Mouse (Mus musculus) hindbrain, postnatal 0 days (tissue): ENCODE results near the gene Epb41l2. TPM values are rescaled to one million over a fixed set of nuclear protein-coding genes. Genes with fewer than 3 reads are reported as not detected.

Source experiments
- ATAC-seq: fragments of 200-750 bp; cut with Nextera tagmentation; 2 replicates; pipeline ENCODE4 v1.8.0; 2017; ENCODE audit warnings: mild to moderate bottlenecking, moderate TSS enrichment, moderate library complexity
- DNase-seq: peaks from one replicate; pipeline ENCODE4 v3.0.0-alpha.2; 2015; ENCODE audit warnings: low spot score
- H3K27ac ChIP-seq: fragments of 300-500 bp; sonication (generic); 2 replicates; pipeline ENCODE4 v1.5.1; 2014; ENCODE audit warnings: mild to moderate bottlenecking
- H3K27me3 ChIP-seq: fragments of 300-500 bp; sonication (generic); 2 replicates; pipeline ENCODE4 v1.6.1; 2014; ENCODE audit warnings: low read length, mixed read lengths; ENCODE audit not compliant: insufficient read depth
- H3K36me3 ChIP-seq: fragments of 300-500 bp; sonication (generic); 2 replicates; pipeline ENCODE4 v1.6.1; 2014; ENCODE audit warnings: low read length, mixed read lengths; ENCODE audit not compliant: insufficient read depth
- H3K4me1 ChIP-seq: fragments of 300-500 bp; sonication (generic); 2 replicates; pipeline ENCODE4 v1.6.1; 2014; ENCODE audit warnings: antibody characterized with exemption, low read length, mixed read lengths; ENCODE audit not compliant: insufficient read depth
- H3K4me2 ChIP-seq: fragments of 300-500 bp; sonication (generic); 2 replicates; pipeline ENCODE4 v1.6.1; 2014; ENCODE audit warnings: low read depth, mild to moderate bottlenecking, low read length, moderate library complexity, mixed read lengths
- H3K4me3 ChIP-seq: fragments of 300-500 bp; sonication (generic); 2 replicates; pipeline ENCODE4 v1.5.1; 2014; ENCODE audit warnings: low read length
- H3K9ac ChIP-seq: fragments of 300-500 bp; sonication (generic); replicated peaks from 2 replicates; pipeline ENCODE4 v1.6.1; 2014; ENCODE audit warnings: mild to moderate bottlenecking, low read length, moderate library complexity, mixed read lengths
- H3K9me3 ChIP-seq: fragments of 300-500 bp; sonication (generic); 2 replicates; pipeline ENCODE4 v1.6.1; 2016; ENCODE audit warnings: low read length, mixed read lengths
- CTCF ChIP-seq: IDR thresholded peaks from 2 replicates; pipeline ENCODE4 v1.5.1; 2016; ENCODE audit warnings: antibody characterized with exemption, control low read depth, low read depth
- WGBS: fragments of 180-500 bp; shearing (Covaris S2); extraction: QIAGEN DNeasy Blood & Tissue Kit; methylation state at CpG from one replicate; pipeline ENCODE4 v1.1.7; 2014; 5-methylcytosine and 5-hydroxymethylcytosine counted together
- polyA plus RNA-seq: library from polyadenylated mRNA; unstranded; fragments of >200 nt; fragmentation: Nextera tagmentation; extraction: Ambion mirVana; gene quantifications from 2 replicates; pipeline ENCODE4 v1.2.1, GENCODE M21; 2015
- total RNA-seq: library from RNA; depleted of rRNA; stranded (reverse); fragments of >200 nt; gene quantifications from 2 replicates; pipeline ENCODE4 v1.2.3, GENCODE M21; 2014

Gene Epb41l2
- total and polyA plus RNA-seq, 2 experiments from 2014 or later: 26.0 to 49.6 TPM

DNA sequence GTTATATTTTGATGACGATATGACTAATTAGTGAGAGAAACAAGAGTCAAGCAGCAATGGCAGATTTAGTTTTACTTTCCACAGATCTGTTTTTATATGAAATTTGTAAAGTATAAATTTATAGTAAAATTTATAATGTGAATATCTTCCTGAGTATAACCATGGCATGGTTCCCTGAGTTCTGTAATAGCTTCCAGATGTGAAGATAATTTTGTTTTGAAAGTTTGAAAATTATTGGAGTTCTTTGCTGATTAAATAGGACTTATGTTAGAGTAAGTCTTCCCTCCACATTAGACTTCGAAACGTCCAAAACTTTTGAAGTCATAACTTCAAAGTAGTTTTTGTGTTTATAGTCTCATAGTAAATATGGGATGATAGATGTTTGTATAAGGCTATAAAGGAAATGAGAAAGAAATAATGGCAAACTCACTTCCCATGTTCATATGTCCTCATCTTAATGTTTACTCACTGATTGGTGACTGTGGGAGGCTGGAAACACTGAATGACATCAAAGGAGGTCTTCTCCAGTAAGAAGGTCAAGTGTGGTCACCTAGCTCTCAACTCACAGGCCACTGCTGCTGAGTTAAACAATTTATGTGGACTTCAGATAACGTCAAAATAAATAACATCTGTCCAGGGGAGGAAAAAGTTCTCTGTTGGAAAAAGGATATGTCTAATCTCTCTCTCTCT is 26.1 kb upstream of the Epb41l2 start:
- Histone ChIP-seq H3K9ac (no peak overlapping the region), H3K4me3 (no peak overlapping the region), H3K9me3 (no peaks in the 10 kb centered on the region), H3K36me3 (no peaks in the 10 kb centered on the region), H3K4me2 (no peak overlapping the region), H3K27me3 (no peaks in the 10 kb centered on the region), H3K27ac (no peak overlapping the region), H3K4me1 (no peaks in the 10 kb centered on the region)
- ATAC-seq: no peak
- WGBS: 78% methylated on average over 4 of the region's 4 CpGs
- no peak for DNase-seq
- TF ChIP-seq CTCF: no peak

DNA sequence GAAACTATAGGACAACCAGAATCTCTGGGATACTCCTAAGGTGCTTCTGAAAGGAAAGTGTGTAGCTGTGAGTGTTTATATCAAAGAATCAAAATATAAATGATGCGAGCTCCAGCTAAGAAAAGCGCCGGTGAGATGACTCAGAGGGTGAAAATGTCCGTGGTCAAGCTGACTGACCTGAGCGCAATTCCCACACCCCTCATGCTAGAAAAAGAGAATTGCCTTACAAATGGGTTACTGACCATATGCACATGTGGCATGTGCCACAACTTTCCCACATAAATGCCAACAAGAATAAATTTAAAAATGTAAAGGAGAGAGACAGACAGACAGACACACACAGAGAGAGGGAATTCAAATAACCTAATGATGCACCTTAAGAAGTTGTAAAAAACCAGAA is 18.9 kb upstream of the Epb41l2 start:
- DNase-seq (no peak), ATAC-seq (no peak)
- no peak overlapping the region for H3K27ac ChIP-seq
- H3K4me3 ChIP-seq: no peak overlapping the region
- 96% methylated on average over 5 of the region's 5 CpGs for WGBS
- no peaks in the 10 kb centered on the region for H3K36me3 ChIP-seq
- TF ChIP-seq CTCF: no peak
- no peak overlapping the region for H3K9ac ChIP-seq
- H3K4me2 ChIP-seq: no peak overlapping the region
- no peaks in the 10 kb centered on the region for H3K9me3 ChIP-seq
- H3K4me1 ChIP-seq: no peaks in the 10 kb centered on the region
- H3K27me3 ChIP-seq: no peaks in the 10 kb centered on the region

DNA sequence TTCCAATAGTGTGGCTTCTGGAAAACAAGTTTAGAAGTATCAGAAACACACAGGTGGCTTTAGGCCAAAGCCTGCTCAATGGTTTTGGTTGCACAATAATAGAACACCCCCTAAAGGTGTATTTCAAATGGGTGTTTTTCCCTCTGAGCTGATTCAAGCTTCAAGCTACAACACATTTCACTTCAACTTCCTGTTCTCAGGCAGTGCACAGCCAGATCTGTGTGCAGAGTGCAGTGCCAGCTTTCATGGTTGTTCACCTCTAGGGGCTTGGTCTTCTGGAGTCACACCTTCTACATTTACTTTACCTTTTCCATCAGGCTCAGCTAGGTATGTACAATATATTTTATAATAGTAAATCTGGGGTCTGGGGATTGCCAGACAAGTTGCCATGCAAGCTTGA is 16.8 kb upstream of the Epb41l2 start:
- Histone ChIP-seq H3K4me2 (no peak overlapping the region), H3K9me3 (no peaks in the 10 kb centered on the region), H3K4me3 (no peak overlapping the region), H3K4me1 (no peaks in the 10 kb centered on the region), H3K27ac (no peak overlapping the region), H3K27me3 (no peaks in the 10 kb centered on the region), H3K9ac (no peak overlapping the region), H3K36me3 (no peaks in the 10 kb centered on the region)
- no peak for ATAC-seq
- no peak for DNase-seq
- TF ChIP-seq CTCF: no peak

DNA sequence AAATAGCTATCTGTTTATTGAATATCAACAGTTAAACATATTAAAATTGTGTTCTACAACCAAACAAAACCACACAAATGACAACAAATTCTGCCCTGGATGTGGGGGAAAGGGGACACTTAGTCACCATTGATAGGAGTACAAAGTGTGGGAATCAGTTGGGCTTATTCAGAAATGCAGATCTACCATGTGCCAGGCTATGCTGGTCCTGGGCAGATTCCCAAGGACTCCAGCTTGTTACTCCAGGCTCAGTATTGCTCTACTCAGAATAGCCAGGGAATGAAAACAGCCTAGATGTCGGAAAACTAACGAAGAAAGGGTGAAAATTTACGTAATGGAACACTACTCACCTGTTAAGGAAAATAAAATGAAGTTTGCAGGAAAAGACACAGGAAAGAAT is 5.7 kb upstream of the Epb41l2 start:
- TF ChIP-seq CTCF: no peak
- no peaks in the 10 kb centered on the region for H3K27me3 ChIP-seq
- no peaks in the 10 kb centered on the region for H3K36me3 ChIP-seq
- DNase-seq: no peak
- no peak overlapping the region for H3K4me3 ChIP-seq
- H3K4me1 ChIP-seq: no peaks in the 10 kb centered on the region
- ATAC-seq: no peak
- 95% methylated on average over 3 of the region's 3 CpGs for WGBS
- no peak overlapping the region for H3K9ac ChIP-seq
- no peak overlapping the region for H3K27ac ChIP-seq
- H3K9me3 ChIP-seq: no peaks in the 10 kb centered on the region
- H3K4me2 ChIP-seq: no peak overlapping the region

DNA sequence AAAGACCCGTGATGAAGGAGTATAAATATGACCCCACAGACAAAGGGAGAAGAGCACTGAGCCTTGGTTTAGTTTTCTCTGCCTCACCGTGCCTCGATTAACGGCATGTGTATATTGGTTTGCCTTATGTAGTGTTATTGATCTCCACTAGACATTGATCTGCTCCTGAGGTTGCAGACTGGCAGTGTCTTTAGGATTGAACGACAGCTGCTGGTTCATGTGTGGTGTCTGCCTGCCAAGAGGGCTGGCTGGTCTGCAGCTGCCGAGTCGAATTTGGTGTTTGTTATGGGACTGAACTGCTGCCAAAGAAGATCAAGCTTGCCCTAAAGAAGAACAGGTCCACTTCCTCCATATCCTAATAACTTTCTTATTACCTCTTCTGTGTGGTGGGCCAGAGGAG is 5.2 kb upstream of the Epb41l2 start:
- 80% methylated on average over 7 of the region's 7 CpGs for WGBS
- DNase-seq: no peak
- H3K9me3 ChIP-seq: no peaks in the 10 kb centered on the region
- no peak overlapping the region for H3K4me3 ChIP-seq
- no peaks in the 10 kb centered on the region for H3K36me3 ChIP-seq
- H3K4me1 ChIP-seq: no peaks in the 10 kb centered on the region
- ATAC-seq: no peak
- H3K27me3 ChIP-seq: no peaks in the 10 kb centered on the region
- no peak for TF ChIP-seq CTCF
- no peak overlapping the region for H3K27ac ChIP-seq
- no peak overlapping the region for H3K9ac ChIP-seq
- H3K4me2 ChIP-seq: no peak overlapping the region

DNA sequence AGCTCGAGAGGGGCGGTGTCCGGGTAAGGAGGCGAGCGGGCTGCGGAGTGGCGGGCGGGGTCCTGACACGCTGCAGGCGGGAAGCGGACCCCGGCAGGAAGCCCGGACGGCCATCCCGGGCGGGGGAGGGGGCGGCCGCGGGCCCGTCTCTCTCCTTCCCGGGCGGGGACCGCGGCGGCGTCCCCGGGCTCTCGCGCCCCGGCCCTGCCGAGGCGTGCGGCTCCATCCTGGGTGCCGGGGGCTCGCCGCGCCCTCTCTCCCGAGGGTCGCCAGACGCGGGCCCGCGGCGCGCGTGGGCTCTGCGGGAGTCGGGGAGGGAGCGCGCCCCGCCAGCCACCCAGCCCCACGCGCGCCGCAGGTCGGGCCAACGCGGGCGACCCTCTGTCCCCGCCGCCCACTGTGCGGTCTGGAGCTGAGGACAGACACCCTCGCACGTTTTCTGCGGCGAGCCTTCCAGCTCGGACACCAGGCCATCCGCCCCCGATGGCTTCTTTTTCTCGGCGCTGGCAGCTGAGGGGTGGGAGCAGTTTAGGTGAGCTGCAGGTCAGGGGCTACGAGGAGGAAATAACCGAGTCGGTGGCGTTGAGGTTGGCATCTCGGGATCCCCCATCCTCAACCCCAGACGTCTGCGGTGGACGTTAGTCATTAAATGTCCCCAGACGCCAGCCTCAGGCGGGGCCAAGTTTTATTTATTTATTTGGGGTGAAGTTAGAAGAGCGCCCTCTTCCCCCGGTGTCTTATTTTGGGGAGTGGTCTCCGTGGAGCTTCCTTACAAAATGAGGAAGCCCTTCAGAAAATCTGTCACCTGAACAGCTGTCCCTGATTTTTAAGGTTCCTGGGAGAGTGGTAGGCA is 587 bp downstream of the Epb41l2 start:
- Histone ChIP-seq H3K4me3 (peak overlapping the region; percentile 85), H3K4me1 (no peaks in the 10 kb centered on the region), H3K36me3 (no peaks in the 10 kb centered on the region), H3K9ac (peak overlapping the region; percentile 74), H3K9me3 (no peaks in the 10 kb centered on the region), H3K27me3 (no peaks in the 10 kb centered on the region), H3K4me2 (peak overlapping the region; percentile 75), H3K27ac (peak overlapping the region; percentile 65)
- DNase-seq (peak; percentile 38), ATAC-seq (peak; percentile 63)
- WGBS: under 1% methylated on average over 70 of the region's 84 CpGs
- TF ChIP-seq CTCF: 0 out of 2 replicates have a peak, but pooled peaks have one; percentile 20

DNA sequence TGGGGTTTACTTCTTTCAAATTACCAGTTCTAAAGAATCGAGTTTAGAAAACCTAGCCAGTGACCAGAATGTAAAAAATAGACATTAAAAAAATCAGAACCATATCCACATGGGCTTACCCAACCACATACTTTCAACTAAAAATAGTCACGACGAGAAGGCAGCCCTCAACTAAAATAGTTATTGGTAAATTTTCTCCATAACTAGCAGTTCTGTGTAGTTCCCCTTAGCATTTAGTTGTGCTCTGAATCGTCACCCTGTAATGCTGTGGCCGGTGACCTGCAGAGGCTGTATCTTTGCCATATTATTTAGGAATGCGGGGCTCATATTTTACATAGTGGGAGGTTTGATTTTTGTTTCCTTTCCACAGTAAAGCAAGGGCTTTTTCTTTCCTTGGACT is 2.6 kb downstream of the Epb41l2 start:
- Histone ChIP-seq H3K27ac (no peak overlapping the region), H3K4me1 (no peaks in the 10 kb centered on the region), H3K36me3 (no peaks in the 10 kb centered on the region), H3K4me3 (no peak overlapping the region), H3K9ac (no peak overlapping the region), H3K27me3 (no peaks in the 10 kb centered on the region), H3K4me2 (peak overlapping the region; percentile 75), H3K9me3 (no peaks in the 10 kb centered on the region)
- DNase-seq: no peak
- WGBS: 74% methylated on average over 6 of the region's 6 CpGs
- no peak for ATAC-seq
- no peak for TF ChIP-seq CTCF
